Mouse (Mus musculus): ENCODE measurements around the gene Syn2. TPM values are rescaled to one million over a fixed set of nuclear protein-coding genes. Genes with fewer than 3 reads are reported as not detected.

Syn2 gene
- polyA plus RNA-seq, 1 experiment, result 11.9 TPM

DNA sequence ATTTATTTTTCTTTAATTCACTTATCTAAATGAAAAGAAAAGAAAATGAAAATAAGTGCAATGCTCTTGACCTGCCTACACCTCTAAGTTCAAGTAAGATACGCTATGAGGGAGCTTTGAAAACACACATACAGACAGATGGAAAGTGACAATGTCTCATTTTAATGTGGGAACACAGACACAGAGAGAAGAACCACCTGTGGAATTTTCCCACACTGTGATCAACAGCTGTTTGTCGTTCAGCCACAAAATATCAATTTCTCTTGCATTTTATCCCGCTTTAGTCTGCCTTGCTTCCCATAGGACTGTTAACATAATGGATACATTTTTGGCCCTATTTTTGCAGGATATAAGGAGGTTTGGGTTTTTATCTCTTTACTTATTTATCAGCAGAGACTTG is 76.1 kb downstream of the Syn2 start:
- no peak overlapping the region for H3K4me3 ChIP-seq (ENCODE audit: insufficient read depth, low read depth, low read length)
- H3K27me3 ChIP-seq (replicated peaks; ENCODE audit: control insufficient read depth, insufficient read depth, low read length), result no peaks in the 10 kb centered on the region
- TF ChIP-seq POLR2A (IDR thresholded peaks at IDR 0.05; ENCODE audit: low read depth, low read length) (no peak), CTCF (conservative IDR thresholded peaks at IDR 0.05; ENCODE audit: insufficient read depth, insufficient read length, low read depth, low read length) (no peak)
- 68% methylated on average over 3 of the region's 3 CpGs for WGBS
- DNase-seq, result no peak
- H3K4me1 ChIP-seq (ENCODE audit: control insufficient read depth, insufficient read depth, low read length), result no peaks in the 10 kb centered on the region
- H3K36me3 ChIP-seq (ENCODE audit: control insufficient read depth, insufficient read depth, low read length), result no peaks in the 10 kb centered on the region
- H3K27ac ChIP-seq (ENCODE audit: insufficient read depth, low read depth, low read length), result no peak overlapping the region

DNA sequence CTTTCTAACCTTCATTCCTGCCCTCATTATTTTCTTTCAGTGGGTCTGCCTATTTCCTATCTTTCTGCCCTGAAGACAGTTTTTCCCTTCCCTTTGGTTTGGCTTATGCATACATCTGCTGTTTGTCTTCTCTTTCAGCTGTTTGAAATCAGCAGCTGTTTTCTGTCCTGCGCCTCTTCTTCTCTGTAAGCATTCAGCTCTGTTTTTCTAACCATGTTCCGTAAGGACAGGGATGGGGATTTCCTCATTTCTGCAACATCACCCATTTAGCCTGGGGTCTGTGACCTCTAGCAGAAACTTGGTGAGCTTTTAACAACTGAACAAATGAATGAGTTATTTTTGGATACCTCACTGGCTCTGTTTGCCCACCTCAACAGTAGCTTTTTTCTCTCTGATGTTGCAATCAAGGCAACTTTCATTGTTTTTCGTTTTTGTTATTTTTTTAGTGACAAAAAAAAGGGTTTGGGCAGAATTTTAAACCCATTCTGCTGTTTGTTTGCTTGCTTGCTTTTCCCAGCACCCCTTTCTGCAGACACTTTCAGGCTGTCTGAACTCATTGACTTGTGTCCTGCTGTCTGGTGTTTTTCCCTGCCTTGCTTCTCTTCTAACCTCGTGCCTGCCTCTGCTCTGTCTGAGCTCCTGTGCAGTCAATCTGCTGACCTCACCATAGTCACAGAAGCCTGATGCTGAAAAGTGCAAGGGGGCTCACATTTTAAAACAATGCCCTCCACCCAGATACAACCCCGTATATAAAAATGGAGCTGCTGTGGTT is 77.6 kb downstream of the Syn2 start:
- no peak overlapping the region for H3K4me3 ChIP-seq (ENCODE audit: insufficient read depth, low read depth, low read length)
- no peaks in the 10 kb centered on the region for H3K27me3 ChIP-seq (replicated peaks; ENCODE audit: control insufficient read depth, insufficient read depth, low read length)
- H3K4me1 ChIP-seq (ENCODE audit: control insufficient read depth, insufficient read depth, low read length), result no peaks in the 10 kb centered on the region
- no peak for DNase-seq
- H3K36me3 ChIP-seq (ENCODE audit: control insufficient read depth, insufficient read depth, low read length), result no peaks in the 10 kb centered on the region
- no peak for TF ChIP-seq POLR2A (IDR thresholded peaks at IDR 0.05; ENCODE audit: low read depth, low read length)
- no peak for TF ChIP-seq CTCF (conservative IDR thresholded peaks at IDR 0.05; ENCODE audit: insufficient read depth, insufficient read length, low read depth, low read length)
- 54% methylated on average over 5 of the region's 5 CpGs for WGBS
- no peak overlapping the region for H3K27ac ChIP-seq (ENCODE audit: insufficient read depth, low read depth, low read length)

DNA sequence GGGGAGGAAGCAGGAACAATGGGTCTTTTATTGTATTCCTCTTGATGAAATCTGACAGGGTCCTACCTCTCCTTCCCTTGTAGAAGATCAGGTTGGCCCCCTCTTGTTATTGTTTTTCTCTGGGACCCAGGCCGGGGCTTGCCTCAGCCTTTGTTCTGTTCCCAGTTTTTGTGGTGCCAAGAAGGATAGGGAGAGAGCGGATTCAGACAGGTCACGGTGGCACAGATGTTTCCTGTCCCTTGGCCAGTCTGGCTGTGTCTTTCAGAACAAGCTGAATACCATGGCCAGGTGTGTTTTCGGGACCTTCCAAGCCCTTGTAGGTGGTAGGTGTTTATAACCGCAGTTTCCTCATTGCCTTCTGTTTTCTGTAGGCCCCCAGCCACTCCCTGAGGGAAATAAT is 78.4 kb downstream of the Syn2 start:
- H3K4me3 ChIP-seq (ENCODE audit: insufficient read depth, low read depth, low read length), result no peak overlapping the region
- H3K27ac ChIP-seq (ENCODE audit: insufficient read depth, low read depth, low read length), result no peak overlapping the region

DNA sequence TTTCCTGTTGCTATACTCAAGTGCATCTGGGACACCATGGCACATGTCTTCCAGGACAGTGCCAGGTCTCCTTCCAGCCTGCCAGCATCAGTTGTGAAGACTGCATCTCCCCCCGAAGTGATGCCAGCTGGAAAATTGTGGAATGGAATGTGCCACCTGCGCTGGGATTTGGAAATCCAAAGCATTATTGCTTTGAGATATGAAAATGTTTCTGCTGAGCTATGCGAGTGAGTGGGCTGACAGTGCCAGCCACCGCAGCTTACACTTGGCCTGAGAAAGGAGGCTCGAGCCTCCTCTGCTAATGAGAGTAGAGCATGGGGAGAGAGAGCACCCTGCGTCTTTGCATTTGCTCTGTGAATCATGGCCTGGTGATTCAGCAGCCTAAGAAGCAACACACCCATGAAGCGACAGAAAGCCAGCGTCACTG is 86.5 kb downstream of the Syn2 start:
- no peak overlapping the region for H3K4me3 ChIP-seq (ENCODE audit: insufficient read depth, low read depth, low read length)
- no peaks in the 10 kb centered on the region for H3K4me1 ChIP-seq (ENCODE audit: control insufficient read depth, insufficient read depth, low read length)
- 79% methylated on average over 8 of the region's 8 CpGs for WGBS
- H3K27ac ChIP-seq (ENCODE audit: insufficient read depth, low read depth, low read length), result no peak overlapping the region
- DNase-seq, result no peak
- no peaks in the 10 kb centered on the region for H3K36me3 ChIP-seq (ENCODE audit: control insufficient read depth, insufficient read depth, low read length)
- H3K27me3 ChIP-seq (replicated peaks; ENCODE audit: control insufficient read depth, insufficient read depth, low read length), result no peaks in the 10 kb centered on the region
- TF ChIP-seq POLR2A (IDR thresholded peaks at IDR 0.05; ENCODE audit: low read depth, low read length) (no peak), CTCF (conservative IDR thresholded peaks at IDR 0.05; ENCODE audit: insufficient read depth, insufficient read length, low read depth, low read length) (no peak)

More for the DNA sequence above, 78.4 kb downstream of the Syn2 start:
- H3K36me3 ChIP-seq (ENCODE audit: control insufficient read depth, insufficient read depth, low read length), result no peaks in the 10 kb centered on the region
- TF ChIP-seq POLR2A (IDR thresholded peaks at IDR 0.05; ENCODE audit: low read depth, low read length) (no peak), CTCF (conservative IDR thresholded peaks at IDR 0.05; ENCODE audit: insufficient read depth, insufficient read length, low read depth, low read length) (no peak)
- WGBS, result 64% methylated on average over 5 of the region's 5 CpGs
- no peaks in the 10 kb centered on the region for H3K4me1 ChIP-seq (ENCODE audit: control insufficient read depth, insufficient read depth, low read length)
- H3K27me3 ChIP-seq (replicated peaks; ENCODE audit: control insufficient read depth, insufficient read depth, low read length), result no peaks in the 10 kb centered on the region
- DNase-seq, result no peak

DNA sequence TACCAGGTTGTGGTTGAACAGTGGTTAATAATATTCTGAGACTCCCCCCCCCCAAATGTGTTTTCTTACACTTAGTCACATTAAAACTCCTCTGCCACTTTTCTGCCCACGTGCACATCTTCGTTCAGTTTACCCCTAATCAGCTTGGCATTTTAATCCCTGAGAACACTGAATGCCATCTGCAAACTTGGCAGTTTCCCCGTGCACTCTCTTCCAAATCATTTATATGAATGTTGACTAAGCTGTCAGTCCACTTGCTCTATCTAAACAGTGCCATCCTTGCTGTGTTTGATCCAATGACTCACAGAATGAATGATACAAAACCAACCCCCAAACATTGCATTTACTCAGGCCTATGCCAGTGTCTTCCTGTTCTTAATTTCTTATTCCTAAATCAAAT is 90.8 kb downstream of the Syn2 start:
- H3K27ac ChIP-seq (ENCODE audit: insufficient read depth, low read depth, low read length), result no peak overlapping the region
- TF ChIP-seq CTCF (conservative IDR thresholded peaks at IDR 0.05; ENCODE audit: insufficient read depth, insufficient read length, low read depth, low read length) (no peak), POLR2A (IDR thresholded peaks at IDR 0.05; ENCODE audit: low read depth, low read length) (no peak)
- no peaks in the 10 kb centered on the region for H3K27me3 ChIP-seq (replicated peaks; ENCODE audit: control insufficient read depth, insufficient read depth, low read length)
- WGBS, result 68% methylated on average over 3 of the region's 3 CpGs
- DNase-seq, result no peak
- no peak overlapping the region for H3K4me3 ChIP-seq (ENCODE audit: insufficient read depth, low read depth, low read length)
- H3K36me3 ChIP-seq (ENCODE audit: control insufficient read depth, insufficient read depth, low read length), result no peaks in the 10 kb centered on the region
- no peaks in the 10 kb centered on the region for H3K4me1 ChIP-seq (ENCODE audit: control insufficient read depth, insufficient read depth, low read length)

DNA sequence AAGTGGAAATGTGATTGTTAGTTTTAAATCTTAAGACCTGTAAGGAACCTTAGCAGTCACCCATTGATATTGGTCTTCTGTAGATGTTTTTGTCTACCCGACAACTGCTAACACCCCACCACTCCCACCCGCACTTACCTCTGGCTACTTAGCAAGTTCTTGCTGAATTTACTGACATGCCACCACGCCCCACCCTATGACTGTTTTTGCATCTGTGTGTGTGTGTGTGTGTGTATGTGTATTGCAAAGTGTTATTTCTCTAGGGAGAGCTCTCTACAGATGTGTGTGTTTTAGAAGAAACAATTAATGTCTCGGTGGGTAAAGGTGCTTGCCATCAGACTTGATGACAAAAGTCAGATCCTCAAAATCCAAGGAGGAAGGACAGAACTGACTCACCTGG is 92.3 kb downstream of the Syn2 start, which contains the start of gene Gm17482:
Gm17482 (plus strand) TSS at position 301 of the 400 bp plus-strand sequence.
- no peak within 1 kb of the TSS for H3K4me3 ChIP-seq (ENCODE audit: insufficient read depth, low read depth, low read length)
- H3K36me3 ChIP-seq (ENCODE audit: control insufficient read depth, insufficient read depth, low read length), result no peaks in the 10 kb centered on the region
- no peak within 1 kb of the TSS for H3K27ac ChIP-seq (ENCODE audit: insufficient read depth, low read depth, low read length)
- TF ChIP-seq POLR2A (IDR thresholded peaks at IDR 0.05; ENCODE audit: low read depth, low read length) (no peak), CTCF (conservative IDR thresholded peaks at IDR 0.05; ENCODE audit: insufficient read depth, insufficient read length, low read depth, low read length) (no peak)
- no peak for DNase-seq
- 70% methylated on average over 4 of the region's 4 CpGs for WGBS
- H3K27me3 ChIP-seq (replicated peaks; ENCODE audit: control insufficient read depth, insufficient read depth, low read length), result no peaks in the 10 kb centered on the region
- H3K4me1 ChIP-seq (ENCODE audit: control insufficient read depth, insufficient read depth, low read length), result no peaks in the 10 kb centered on the region

DNA sequence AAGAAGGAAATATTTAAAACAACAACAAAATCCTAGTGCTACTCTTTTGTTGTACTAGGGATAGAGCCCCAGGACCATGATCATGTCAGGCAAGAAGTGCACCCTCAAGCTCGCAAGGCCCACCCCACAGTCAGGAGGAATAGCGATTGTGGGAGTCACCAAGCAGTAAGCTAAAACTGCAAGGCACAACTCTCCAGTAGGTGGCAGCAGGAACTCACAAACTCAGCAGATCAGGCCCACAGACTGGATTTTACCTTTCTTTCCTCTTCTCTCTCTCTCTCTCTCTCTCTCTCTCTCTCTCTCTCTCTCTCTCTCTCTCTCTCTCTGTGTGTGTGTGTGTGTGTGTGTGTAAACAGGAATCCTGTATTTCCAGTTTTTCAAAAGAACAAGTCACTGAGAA is 92.8 kb downstream of the Syn2 start:
- H3K27ac ChIP-seq (ENCODE audit: insufficient read depth, low read depth, low read length), result no peak overlapping the region
- WGBS, result 3% methylated on average over 2 of the region's 2 CpGs
- H3K27me3 ChIP-seq (replicated peaks; ENCODE audit: control insufficient read depth, insufficient read depth, low read length), result no peaks in the 10 kb centered on the region
- H3K36me3 ChIP-seq (ENCODE audit: control insufficient read depth, insufficient read depth, low read length), result no peaks in the 10 kb centered on the region
- H3K4me3 ChIP-seq (ENCODE audit: insufficient read depth, low read depth, low read length), result no peak overlapping the region
- H3K4me1 ChIP-seq (ENCODE audit: control insufficient read depth, insufficient read depth, low read length), result no peaks in the 10 kb centered on the region
- DNase-seq, result peak; percentile 78
- TF ChIP-seq CTCF (conservative IDR thresholded peaks at IDR 0.05; ENCODE audit: insufficient read depth, insufficient read length, low read depth, low read length), result peak; percentile 90
- TF ChIP-seq POLR2A (IDR thresholded peaks at IDR 0.05; ENCODE audit: low read depth, low read length), result no peak
